Mouse (Mus musculus) T-helper 2 cell (primary cell): ENCODE data around the gene Prr19.

Source experiments
- in situ Hi-C: fragments of 300-600 bp; cut with MboI, MseI; formaldehyde crosslinking; loops from one replicate; pipeline ENCODE4 v1.15.1; 2025; ENCODE audit warnings: high pct_unique_total_duplicates

The Prr19 gene

DNA sequence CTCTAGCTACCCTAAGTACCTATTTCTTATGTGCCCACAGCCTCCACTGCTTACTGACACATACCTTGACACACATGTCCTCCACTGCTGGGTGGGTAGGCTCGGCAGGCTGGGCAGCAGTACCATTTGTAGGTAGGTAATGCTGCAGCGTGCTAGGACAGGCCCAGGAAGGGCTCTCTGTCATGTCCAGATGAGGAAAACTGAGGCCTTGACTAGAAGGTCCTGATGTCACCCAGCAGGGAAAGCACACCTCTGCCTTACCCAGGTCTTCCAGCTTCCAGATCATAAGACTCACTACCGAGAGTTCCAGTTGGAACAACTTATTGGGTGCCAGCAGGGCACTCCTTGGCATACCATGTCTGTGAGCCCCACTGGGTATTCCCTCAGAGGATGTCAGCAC lies 26.2 kb upstream of the Prr19 start:
- in situ Hi-C loops: loop anchor here (25.0 kb wide), 1 partner anchor 1537 kb away; the partner anchor contains the start of gene Cyp2g1

DNA sequence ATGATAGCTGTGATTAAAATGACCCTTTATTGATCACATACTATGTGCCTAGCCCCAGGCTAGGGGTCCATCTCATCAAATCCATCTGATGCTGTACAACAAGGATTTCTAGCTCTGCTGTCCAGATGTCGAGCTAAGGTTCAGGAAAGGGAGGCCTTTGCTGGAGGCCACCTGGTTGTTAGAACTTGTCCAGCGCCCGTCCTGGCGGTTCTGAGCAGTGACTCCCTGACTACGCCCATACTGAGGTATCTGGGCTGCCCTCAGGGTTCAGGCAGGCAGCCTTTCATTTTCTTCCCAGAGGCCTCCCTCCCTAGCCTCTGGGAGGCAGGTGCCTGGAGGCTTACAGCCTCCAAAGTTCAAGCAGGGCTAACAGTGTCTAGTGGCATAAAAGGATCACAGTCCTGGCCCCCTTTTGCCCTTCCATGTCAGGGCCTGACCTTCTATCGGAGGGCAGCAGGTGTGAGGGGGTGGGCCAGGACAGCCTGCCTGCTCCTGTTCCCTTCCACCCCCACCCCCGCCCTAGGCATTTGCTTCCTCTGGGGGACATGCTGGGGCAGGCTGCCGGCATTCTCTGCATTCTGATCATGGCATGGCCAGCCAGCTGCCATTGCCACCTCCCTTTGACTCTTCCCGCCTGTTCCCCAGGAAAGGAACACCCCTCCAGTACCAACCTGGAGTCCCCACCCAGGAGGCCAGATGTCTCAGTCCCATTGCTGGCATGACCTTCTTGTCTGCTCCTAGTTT lies 25.5 kb upstream of the Prr19 start:
- in situ Hi-C loops: loop anchor here (25.0 kb wide), 1 partner anchor 1537 kb away; the partner anchor contains the start of gene Cyp2g1

DNA sequence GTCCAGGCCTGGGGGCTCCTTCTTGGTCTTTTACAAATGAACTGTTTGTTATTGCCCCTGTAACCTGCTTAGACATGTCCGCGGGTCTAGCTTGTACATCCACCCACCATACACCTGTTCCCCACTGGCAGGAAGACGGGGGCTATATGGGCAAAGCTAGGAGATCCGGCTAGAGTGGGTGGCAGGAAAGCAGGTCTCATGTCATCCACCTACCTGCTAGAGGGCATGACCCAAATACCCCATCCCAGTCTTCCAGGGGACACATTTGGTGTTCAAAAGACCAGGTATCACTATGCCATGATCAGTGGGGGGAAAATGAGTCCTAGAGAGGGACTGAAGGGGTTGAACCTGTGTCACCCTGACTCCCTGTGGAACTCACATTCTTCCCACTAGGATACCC lies 23.8 kb upstream of the Prr19 start:
- in situ Hi-C loops: loop anchor here (25.0 kb wide), 1 partner anchor 1535 kb away; the partner anchor contains the start of gene Cyp2g1

DNA sequence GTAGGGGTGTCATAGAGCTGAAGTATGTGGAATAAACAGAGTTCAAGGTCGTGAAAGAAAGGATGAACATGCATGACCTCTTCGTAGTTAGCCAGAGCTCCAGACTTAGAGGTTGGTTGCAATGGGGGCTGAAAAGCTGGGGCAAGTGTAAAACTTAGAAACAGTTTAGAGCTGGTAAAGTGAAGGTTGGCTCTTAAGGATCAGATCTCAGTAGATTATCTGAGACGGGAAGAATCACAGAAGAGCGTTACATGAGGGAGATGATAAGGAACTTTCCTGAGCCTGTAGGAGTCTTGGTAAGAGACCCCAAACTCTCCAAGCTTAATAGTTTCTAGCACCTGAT lies 23.2 kb upstream of the Prr19 start:
- in situ Hi-C loops: loop anchor here (25.0 kb wide), 1 partner anchor 1534 kb away; the partner anchor contains the start of gene Cyp2g1

DNA sequence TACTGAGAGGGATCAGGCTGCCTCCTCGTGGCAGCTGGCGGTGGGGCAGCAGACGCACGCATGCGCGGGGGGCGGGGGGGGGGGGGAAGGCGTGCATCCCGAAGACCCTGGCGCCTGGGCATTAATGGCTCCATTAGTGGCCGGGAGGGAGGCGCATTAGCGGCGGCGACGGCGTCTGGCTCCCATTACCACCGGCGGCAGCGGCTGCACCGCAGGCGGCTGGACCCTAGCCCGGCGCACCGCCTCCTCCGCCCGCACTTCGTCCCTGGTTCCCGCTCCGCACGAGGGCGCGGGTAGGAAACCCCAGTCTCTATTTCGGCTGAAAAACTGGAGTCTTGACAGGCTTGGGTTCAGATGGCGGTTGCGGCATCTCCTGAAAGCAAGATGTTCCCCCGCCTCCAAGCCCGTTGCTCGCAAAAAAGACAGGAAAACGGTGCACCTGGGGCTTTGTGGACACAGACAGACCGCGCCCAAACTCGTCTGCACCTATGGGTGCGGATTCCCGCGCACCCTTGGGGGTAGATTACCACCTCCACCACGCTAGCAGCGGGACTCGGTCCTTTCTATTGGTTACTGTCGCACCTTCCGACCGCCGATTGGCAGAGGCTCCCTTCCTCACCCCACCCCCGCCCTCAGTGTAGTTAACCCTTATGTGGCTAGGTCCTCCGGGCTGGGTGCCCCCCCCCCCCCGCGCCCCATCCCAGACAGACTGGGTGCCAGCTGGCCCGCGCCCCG lies 22.7 kb upstream of the Prr19 start:
- in situ Hi-C loops: loop anchor here (25.0 kb wide), 1 partner anchor 1534 kb away; the partner anchor contains the start of gene Cyp2g1

DNA sequence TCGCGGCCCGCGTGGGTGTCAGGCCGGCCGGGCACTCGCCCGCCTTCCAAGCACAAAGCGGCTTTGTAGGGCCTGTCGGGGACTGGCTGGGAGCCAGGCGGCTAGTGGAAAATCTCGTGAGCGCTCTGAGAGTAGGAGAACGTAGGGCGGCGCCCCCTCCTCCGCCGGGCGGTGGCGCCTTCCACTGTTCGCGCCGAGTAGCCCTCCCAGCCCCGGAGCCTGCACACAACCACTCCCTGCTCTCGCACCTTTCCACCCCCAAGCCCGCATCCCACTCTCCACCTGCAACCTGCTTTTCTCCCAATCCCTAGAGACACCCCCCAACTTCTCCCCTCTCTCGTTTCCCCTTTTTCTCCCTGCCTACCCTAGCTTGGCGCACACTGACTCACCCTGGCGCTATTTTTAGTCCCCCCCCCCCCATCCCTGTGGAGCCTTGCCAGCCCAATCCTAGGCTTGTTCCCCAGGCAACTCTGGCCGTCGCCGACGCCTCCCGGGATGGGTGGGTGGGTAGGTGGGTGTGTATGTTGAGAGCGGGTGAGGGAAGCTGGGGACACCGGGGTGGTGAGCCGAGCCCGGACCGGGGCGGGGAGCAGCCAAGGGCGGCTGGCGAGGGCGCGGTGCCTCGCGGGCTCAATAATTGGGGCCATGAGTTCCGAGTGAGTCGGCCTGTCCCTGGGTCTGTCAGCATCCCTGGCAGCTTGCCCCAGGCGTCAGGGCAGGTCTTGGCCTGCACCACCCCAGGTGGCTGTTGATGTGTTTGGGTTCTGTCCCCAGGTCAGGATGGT lies 21.9 kb upstream of the Prr19 start:
- in situ Hi-C loops: loop anchor here (25.0 kb wide), 1 partner anchor 1533 kb away; the partner anchor contains the start of gene Cyp2g1

DNA sequence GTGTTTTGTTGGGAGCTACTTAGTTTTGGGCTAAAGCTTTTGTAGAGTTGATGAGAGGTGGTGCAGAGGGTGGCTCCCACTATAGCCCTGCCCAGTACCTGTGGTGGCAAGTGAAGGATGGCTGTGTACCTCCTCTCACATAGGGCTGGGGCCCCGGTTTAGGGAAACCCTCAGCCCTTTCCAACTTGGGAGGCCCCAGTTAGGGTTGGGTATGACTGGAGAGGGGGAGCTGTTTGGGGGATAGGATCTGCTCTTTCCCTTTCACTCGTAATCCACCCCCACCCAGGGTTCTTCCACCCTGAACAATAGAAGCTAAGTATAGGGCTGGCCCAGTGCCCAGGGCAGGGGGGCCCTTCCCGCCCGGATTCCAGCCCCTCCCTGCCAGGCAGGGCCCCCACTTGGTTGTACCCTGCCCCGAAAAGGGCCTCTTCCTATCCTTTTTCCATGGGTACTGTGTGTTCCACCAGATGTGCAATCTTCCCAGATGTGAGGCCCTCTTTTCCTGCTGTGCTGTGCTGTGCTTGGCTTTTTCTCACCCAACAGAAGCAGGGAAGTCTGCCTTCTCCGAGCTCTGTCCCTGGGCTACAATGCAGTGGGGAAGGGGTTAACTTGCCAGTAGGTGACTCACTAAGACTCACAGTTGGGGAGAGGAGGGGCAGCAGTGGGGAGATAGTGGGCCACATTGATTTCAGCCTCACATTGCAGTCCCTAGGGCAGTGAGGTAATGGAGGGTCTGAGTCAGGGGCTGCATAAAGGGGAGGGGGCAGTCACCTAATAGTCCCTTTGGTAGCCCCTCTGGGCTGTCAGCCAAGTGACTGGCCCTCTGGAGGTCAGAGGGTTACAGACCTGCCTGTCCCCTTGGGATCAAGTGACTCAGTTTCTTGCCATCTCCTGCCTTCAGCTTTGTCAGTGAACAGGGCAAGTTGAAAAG lies 21.1 kb upstream of the Prr19 start:
- in situ Hi-C loops: loop anchor here (25.0 kb wide), 1 partner anchor 1532 kb away; the partner anchor contains the start of gene Cyp2g1

DNA sequence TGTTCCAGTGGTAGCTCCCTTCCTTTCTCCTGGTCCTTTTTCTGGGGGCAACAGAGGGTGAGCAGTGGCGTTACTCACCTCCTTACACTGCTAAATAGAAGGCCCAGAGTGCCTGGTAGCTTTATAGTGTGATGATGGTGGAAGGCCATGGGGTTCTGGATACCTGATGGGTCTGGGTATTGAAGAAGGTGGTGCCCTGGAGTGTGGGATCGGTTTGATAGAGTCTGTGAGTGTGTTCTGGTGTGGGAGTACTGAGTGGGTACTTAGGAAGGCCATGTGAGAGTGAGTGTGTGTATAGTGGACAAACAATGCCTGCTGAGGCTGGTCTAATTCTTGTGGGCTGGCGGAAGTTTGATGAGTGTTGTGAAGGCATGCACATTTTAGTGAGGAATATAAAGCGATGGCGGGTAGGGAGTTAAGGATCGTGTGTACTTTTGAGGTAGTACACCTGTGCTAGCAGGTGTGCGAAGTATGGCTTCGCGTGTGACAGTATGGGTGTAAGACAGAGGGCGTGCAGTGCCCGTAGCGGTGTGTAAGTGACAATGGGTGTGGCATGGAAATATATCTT lies 20.0 kb upstream of the Prr19 start:
- in situ Hi-C loops: loop anchor here (25.0 kb wide), 1 partner anchor 1531 kb away; the partner anchor contains the start of gene Cyp2g1

DNA sequence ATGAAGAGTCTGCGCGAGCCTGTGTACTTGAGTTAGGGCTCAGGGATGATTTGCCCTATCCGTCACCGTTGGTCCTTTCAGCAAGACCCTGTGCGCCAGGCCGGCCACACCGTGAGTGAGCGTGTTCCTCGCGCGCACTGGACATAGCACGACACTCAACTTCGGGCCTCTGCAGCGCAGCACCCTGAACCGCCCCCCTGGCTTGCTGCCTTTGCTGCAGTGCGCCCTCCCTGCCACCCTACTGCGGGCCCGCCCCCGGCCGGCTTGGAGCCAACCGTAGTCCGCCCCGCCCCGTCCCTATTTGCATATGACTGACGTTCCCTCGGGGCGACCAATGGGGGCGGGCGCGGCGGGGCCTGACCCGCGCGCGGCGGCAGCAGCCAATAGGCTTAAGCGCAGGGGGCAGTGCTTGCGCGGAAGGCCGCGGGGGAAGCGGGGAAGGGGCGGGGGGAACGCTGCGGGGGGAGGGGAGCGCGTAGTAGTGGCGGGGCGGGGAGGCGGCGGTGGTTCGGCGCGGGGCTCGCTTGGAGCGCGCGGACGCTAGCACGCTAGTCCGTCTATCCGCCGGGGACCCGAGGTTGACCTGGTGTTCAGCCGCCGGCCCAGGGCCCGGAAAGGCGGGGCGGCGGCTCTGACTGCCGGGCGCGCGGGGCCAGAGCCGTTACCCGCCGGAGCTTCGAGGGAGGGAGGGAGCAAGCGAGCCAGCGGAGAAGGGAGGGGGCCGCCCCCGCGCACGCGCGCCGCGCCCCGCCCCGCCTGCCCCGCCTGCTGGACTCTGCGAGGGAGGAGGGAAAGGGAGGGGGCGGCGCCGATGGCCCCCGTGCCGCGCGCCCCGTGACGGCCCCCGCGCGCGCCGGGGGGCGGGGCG lies 19.2 kb upstream of the Prr19 start:
- in situ Hi-C loops: loop anchor here (25.0 kb wide), 1 partner anchor 1530 kb away; the partner anchor contains the start of gene Cyp2g1

DNA sequence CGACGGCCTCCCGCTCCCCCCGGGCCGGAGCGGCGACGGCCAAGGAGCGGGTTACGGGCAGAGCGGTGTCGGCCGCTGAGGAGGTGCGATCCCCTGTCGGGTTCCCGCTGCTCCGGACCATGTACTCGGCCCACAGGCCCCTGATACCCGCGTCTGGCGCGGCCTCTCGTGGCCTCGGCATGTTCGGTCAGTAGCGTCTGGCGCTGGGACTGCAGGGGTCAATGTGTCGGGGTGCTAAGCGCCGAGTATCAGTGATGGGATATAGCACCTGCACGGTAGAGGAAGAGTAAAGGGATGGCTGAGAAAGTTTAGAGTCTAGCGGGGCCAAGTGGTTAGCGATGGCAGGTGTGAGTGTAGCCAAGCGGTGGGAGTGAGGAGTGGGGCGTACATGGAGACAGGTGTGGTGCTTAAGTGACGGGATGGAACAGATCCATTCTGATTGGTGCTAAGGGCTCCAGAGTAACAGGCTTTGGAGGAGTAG lies 18.4 kb upstream of the Prr19 start:
- in situ Hi-C loops: loop anchor here (25.0 kb wide), 1 partner anchor 1530 kb away; the partner anchor contains the start of gene Cyp2g1

DNA sequence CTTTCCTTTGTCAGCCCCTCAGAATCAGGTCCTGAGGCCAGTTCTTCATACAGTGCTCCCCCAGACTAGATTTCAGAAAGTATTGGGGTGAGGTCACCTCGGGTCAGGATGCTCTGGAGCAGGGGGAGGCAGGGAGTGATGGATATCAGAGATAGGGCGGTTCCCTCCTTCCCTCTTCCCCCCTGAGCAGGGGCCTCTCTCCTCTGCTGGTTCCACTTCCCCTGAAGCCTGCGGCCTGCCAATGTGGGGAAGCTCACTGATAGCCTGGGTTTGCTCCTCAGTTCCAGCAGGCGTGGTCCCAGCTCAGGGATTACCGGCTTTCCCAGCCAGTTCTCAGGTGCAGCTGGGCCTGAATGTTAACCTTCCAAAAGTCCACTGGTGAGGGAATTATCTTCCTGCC lies 17.6 kb upstream of the Prr19 start:
- in situ Hi-C loops: loop anchor here (25.0 kb wide), 1 partner anchor 1529 kb away; the partner anchor contains the start of gene Cyp2g1

DNA sequence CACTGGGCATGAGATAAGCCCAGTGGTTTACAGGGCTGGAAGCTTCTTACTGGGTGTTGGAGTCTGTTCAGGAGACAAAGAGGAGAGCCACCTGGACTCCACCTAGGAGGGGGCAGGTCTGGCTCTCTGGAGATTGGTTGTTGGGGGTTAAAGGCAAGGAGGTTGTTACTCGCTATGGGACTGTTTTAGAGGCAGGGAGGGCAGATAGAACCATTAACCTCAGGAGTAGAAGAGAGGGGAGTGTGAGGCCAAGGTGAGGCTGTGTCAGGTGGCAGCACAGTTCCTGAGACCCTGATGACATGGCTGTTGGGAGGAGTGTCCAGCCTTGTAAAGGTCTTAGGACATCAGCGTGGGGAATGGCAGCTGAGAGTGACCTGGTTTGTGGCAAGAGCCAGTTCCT lies 17.0 kb upstream of the Prr19 start:
- in situ Hi-C loops: loop anchor here (25.0 kb wide), 1 partner anchor 1528 kb away; the partner anchor contains the start of gene Cyp2g1

DNA sequence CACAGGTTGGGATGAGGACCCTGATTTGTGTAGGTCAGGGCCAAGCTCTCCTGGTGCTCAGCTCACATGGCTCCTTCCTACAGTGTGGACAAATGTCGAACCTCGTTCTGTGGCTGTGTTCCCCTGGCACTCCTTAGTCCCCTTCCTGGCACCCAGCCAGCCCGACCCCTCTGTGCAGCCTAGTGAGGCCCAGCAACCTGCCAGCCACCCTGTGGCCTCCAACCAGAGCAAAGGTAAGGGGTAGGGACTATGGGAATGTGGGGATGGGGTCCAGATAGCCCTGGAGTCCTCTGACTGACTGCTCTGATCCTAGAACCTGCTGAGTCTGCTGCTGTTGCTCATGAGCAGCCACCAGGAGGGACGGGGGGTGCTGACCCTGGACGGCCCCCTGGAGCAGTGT lies 16.4 kb upstream of the Prr19 start:
- in situ Hi-C loops: loop anchor here (25.0 kb wide), 1 partner anchor 1528 kb away; the partner anchor contains the start of gene Cyp2g1

DNA sequence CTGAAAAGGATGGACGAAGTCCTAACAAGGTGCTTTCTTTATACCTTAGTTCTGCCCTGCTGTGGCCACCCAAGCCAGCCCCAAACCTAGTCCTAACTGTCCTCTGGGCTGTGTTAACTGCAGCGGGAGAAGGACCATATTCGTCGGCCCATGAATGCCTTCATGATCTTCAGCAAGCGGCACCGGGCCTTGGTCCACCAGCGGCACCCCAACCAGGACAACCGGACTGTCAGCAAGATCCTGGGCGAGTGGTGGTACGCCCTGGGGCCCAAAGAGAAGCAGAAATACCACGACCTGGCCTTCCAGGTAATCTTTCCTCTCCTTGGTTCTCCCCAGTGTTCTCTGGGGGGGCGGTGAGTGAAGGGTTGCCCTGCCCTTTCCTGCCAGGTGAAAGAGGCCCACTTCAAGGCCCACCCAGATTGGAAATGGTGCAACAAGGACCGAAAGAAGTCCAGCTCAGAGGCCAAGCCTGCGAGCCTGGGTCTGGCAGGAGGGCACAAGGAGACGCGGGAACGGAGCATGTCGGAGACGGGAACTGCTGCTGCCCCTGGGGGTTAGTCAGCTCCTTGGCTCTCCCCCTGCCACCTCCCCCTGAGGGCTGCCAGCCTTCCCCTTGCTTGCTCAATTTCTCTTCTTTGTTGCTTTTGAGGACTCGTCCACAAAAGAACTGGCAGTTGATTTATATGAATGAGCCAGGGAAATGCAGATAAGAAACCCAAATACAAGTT lies 15.5 kb upstream of the Prr19 start:
- in situ Hi-C loops: loop anchor here (25.0 kb wide), 1 partner anchor 1527 kb away; the partner anchor contains the start of gene Cyp2g1

DNA sequence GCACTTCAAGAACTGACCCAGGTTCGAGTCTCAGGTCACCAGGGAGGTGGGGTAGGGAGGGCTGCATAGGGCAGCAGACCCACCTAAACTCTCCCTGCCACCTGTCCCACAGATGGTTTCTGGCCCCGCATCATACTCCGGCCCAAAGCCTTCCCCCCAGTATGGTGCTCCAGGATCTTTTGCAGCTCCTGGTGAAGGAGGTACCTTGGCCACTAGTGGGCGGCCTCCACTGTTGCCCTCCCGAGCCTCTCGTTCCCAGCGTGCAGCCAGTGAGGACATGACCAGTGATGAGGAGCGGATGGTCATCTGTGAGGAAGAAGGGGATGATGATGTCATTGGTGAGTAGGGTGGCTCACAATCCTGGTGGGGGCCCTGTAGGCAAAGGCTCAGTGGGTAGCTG lies 14.2 kb upstream of the Prr19 start:
- in situ Hi-C loops: loop anchor here (25.0 kb wide), 1 partner anchor 1525 kb away; the partner anchor contains the start of gene Cyp2g1

DNA sequence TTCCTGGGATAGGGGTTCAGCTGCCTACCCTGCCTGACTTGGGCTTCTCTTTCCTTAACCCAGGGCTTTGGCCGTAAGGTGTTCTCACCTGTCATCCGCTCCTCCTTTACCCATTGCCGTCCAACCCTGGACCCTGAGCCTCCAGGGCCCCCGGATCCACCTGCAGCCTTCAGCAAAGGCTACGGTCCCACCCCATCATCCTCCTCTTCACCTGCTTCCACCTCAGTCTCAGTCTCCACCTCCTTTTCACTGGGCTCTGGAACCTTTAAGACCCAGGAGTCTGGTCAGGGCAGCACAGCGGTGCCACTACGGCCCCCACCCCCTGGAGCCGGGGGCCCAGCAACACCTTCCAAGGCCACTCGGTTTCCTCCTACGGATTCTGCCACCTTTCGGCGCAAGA lies 13.2 kb upstream of the Prr19 start:
- in situ Hi-C loops: loop anchor here (25.0 kb wide), 1 partner anchor 1524 kb away; the partner anchor contains the start of gene Cyp2g1

DNA sequence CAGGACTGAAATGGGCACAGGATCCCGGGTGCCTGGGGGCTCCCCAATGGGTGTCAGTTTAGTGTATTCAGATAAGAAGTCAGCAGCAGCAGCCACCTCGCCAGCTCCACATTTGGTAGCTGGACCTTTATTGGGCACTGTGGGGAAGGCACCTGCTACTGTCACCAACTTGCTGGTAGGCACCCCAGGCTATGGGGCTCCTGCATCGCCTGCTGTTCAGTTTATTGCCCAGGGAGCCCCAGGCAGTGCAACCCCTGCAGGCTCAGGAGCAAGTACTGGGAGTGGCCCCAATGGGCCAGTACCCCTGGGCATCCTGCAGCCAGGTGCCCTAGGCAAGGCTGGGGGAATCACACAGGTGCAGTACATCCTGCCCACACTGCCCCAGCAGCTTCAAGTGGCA lies 12.5 kb upstream of the Prr19 start:
- in situ Hi-C loops: loop anchor here (25.0 kb wide), 1 partner anchor 1524 kb away; the partner anchor contains the start of gene Cyp2g1

DNA sequence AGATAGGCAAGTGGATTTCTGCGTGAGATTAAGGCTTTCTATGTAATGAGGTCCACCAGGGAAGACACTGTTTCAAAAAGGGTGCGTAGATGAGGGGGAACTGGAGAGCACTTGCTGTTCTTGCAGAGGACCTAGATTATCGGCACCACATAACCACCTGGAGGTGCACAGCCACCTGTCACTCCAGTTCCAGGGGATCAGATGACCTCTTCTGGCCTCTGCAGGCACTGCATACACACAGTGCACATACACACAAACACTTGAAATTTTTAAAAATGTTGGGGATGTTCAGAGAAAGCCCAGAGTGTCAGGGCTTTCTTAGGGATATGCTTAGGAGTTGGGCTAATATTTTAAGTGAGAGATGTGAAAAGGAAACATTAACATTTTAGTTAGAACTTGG lies 11.3 kb upstream of the Prr19 start:
- in situ Hi-C loops: loop anchor here (25.0 kb wide), 1 partner anchor 1522 kb away; the partner anchor contains the start of gene Cyp2g1
